Mouse (Mus musculus): ENCODE measurements around the gene Slc6a19.

Gene Slc6a19

GRCm38 (mm10) chr13:73660163-73660695 is 44.4 kb downstream of the Slc6a19 start:
- DNase-seq (ENCODE audit: low spot score) = peak; percentile 51

GRCm38 (mm10) chr13:73658953-73659352 is 45.7 kb downstream of the Slc6a19 start:
- DNase-seq (ENCODE audit: low spot score) = no peak

GRCm38 (mm10) chr13:73654976-73655375 is 49.7 kb downstream of the Slc6a19 start:
- no peak for DNase-seq (ENCODE audit: low spot score)

GRCm38 (mm10) chr13:73653266-73653665 is 51.4 kb downstream of the Slc6a19 start:
- no peak for DNase-seq (ENCODE audit: low spot score)

- DNase-seq (ENCODE audit: low spot score) = peak; percentile 66
These were observed 58.1 kb downstream of the Slc6a19 start for GRCm38 (mm10) chr13:73646397-73647087.

- DNase-seq (ENCODE audit: low spot score) = no peak
These were observed 63.4 kb downstream of the Slc6a19 start for GRCm38 (mm10) chr13:73641296-73641695.

GRCm38 (mm10) chr13:73637826-73638225 is 66.8 kb downstream of the Slc6a19 start:
- no peak for DNase-seq (ENCODE audit: low spot score)

- no peak for DNase-seq (ENCODE audit: low spot score)
These were observed 72.8 kb downstream of the Slc6a19 start for GRCm38 (mm10) chr13:73631837-73632236.

All from yolk sac, embryonic 10.5 days (tissue).